Mouse (Mus musculus) heart, embryonic 16.5 days (tissue): ENCODE data around the gene Commd7. TPM values are rescaled to one million over a fixed set of nuclear protein-coding genes. Genes with fewer than 3 reads are reported as not detected.
A peak's percentile ranks its signal among the peaks of the same experiment; 100 is the strongest.

Experiments used
- ATAC-seq: fragments of 200-750 bp; cut with Nextera tagmentation; replicated peaks from 2 replicates; pipeline ENCODE4 v1.8.0; 2017; ENCODE audit warnings: moderate number of reproducible peaks; ENCODE audit not compliant: insufficient read depth, low FRiP score; ENCODE audit errors: extremely low read depth
- H3K27ac ChIP-seq: fragments of 300-500 bp; sonication (generic); 2 replicates; pipeline ENCODE4 v1.5.1; 2014; ENCODE audit warnings: mild to moderate bottlenecking, low read length, control low read depth, moderate library complexity
- H3K27me3 ChIP-seq: fragments of 300-500 bp; sonication (generic); 2 replicates; pipeline ENCODE4 v1.6.1; 2014; ENCODE audit warnings: low read length, mixed read lengths; ENCODE audit not compliant: control insufficient read depth, insufficient read depth
- H3K36me3 ChIP-seq: fragments of 300-500 bp; sonication (generic); 2 replicates; pipeline ENCODE4 v1.6.1; 2014; ENCODE audit not compliant: control insufficient read depth, insufficient read depth
- H3K4me1 ChIP-seq: fragments of 300-500 bp; sonication (generic); 2 replicates; pipeline ENCODE4 v1.6.1; 2014; ENCODE audit warnings: low read length, mixed read lengths; ENCODE audit not compliant: control insufficient read depth, insufficient read depth
- H3K4me2 ChIP-seq: fragments of 300-500 bp; sonication (generic); 2 replicates; pipeline ENCODE4 v1.6.1; 2014; ENCODE audit warnings: low read depth, mild to moderate bottlenecking, control low read depth, low read length
- H3K4me3 ChIP-seq: fragments of 300-500 bp; sonication (generic); 2 replicates; pipeline ENCODE4 v1.5.1; 2014; ENCODE audit warnings: mild to moderate bottlenecking, control low read depth, low read length
- H3K9ac ChIP-seq: fragments of 300-500 bp; sonication (generic); 2 replicates; pipeline ENCODE4 v1.6.1; 2014; ENCODE audit warnings: low read length, control low read depth
- H3K9me3 ChIP-seq: fragments of 300-500 bp; sonication (generic); replicated peaks from 2 replicates; pipeline ENCODE4 v1.6.1; 2016; ENCODE audit warnings: low read length; ENCODE audit not compliant: control insufficient read depth
- WGBS: fragments of 180-500 bp; shearing (Covaris S2); extraction: QIAGEN DNeasy Blood & Tissue Kit; methylation state at CpG from one replicate; pipeline ENCODE4 v1.1.7; 2014; 5-methylcytosine and 5-hydroxymethylcytosine counted together
- polyA plus RNA-seq: library from polyadenylated mRNA; unstranded; fragments of >200 nt; fragmentation: Nextera tagmentation; extraction: Ambion mirVana; gene quantifications from 2 replicates; pipeline ENCODE4 v1.2.1, GENCODE M21; 2015

Commd7 gene
- polyA plus RNA-seq, 1 experiment from 2014 or later: 57.3 TPM

- Histone ChIP-seq H3K4me1 (peaks cover 12% of the 10 kb centered on the region), H3K36me3 (peaks cover 2% of the 10 kb centered on the region), H3K9ac (peak overlapping the region; percentile 28; the same call in 1 of the 2 replicates), H3K4me3 (no peak overlapping the region), H3K9me3 (no peaks in the 10 kb centered on the region), H3K4me2 (peak overlapping the region; percentile 89), H3K27ac (no peak overlapping the region; the same call in 1 of the 2 replicates), H3K27me3 (no peaks in the 10 kb centered on the region)
- no peak for ATAC-seq
- WGBS: 35% methylated on average over 5 of the region's 5 CpGs
Observed at GRCm38 (mm10) chr2:153633259-153633658, 678 bp upstream of the Commd7 start.

GRCm38 (mm10) chr2:153632871-153633226, 268 bp upstream of the Commd7 start:
- Histone ChIP-seq H3K4me3 (peak overlapping the region; percentile 97), H3K4me2 (peak overlapping the region; percentile 89), H3K27ac (peak overlapping the region; percentile 96), H3K36me3 (peaks cover 6% of the 10 kb centered on the region), H3K9ac (peak overlapping the region; percentile 99), H3K9me3 (no peaks in the 10 kb centered on the region), H3K4me1 (peaks cover 12% of the 10 kb centered on the region), H3K27me3 (no peaks in the 10 kb centered on the region)
- WGBS: 10% methylated on average over 2 of the region's 2 CpGs
- no peak for ATAC-seq

GRCm38 (mm10) chr2:153630950-153631349, 1.6 kb downstream of the Commd7 start:
- no peak for ATAC-seq
- Histone ChIP-seq H3K4me3 (no peak overlapping the region), H3K4me1 (peaks cover 12% of the 10 kb centered on the region), H3K27me3 (no peaks in the 10 kb centered on the region), H3K27ac (no peak overlapping the region), H3K9me3 (no peaks in the 10 kb centered on the region), H3K9ac (no peak overlapping the region), H3K4me2 (no peak overlapping the region), H3K36me3 (peaks cover 20% of the 10 kb centered on the region)
- WGBS: 75% methylated on average over 3 of the region's 3 CpGs

- Histone ChIP-seq H3K4me2 (no peak overlapping the region), H3K4me3 (no peak overlapping the region), H3K27ac (no peak overlapping the region), H3K36me3 (peaks cover 78% of the 10 kb centered on the region), H3K9ac (no peak overlapping the region), H3K9me3 (no peaks in the 10 kb centered on the region), H3K4me1 (no peaks in the 10 kb centered on the region), H3K27me3 (no peaks in the 10 kb centered on the region)
- WGBS: 82% methylated on average over 10 of the region's 10 CpGs
- no peak for ATAC-seq
Observed at GRCm38 (mm10) chr2:153622449-153622848, 10.1 kb downstream of the Commd7 start.

GRCm38 (mm10) chr2:153618889-153619288, 13.7 kb downstream of the Commd7 start:
- Histone ChIP-seq H3K4me1 (no peaks in the 10 kb centered on the region), H3K9me3 (no peaks in the 10 kb centered on the region), H3K4me2 (no peak overlapping the region), H3K36me3 (peaks cover 61% of the 10 kb centered on the region), H3K4me3 (no peak overlapping the region), H3K27me3 (no peaks in the 10 kb centered on the region), H3K9ac (no peak overlapping the region), H3K27ac (no peak overlapping the region)
- 69% methylated on average over 10 of the region's 10 CpGs for WGBS
- no peak for ATAC-seq

- Histone ChIP-seq H3K9me3 (no peaks in the 10 kb centered on the region), H3K27me3 (no peaks in the 10 kb centered on the region), H3K4me2 (no peak overlapping the region), H3K27ac (no peak overlapping the region), H3K4me1 (no peaks in the 10 kb centered on the region), H3K4me3 (no peak overlapping the region), H3K36me3 (peaks cover 56% of the 10 kb centered on the region), H3K9ac (no peak overlapping the region)
- 81% methylated on average over 6 of the region's 6 CpGs for WGBS
- ATAC-seq: no peak
Observed at GRCm38 (mm10) chr2:153618439-153618838, 14.1 kb downstream of the Commd7 start.

GRCm38 (mm10) chr2:153616893-153617292, 15.7 kb downstream of the Commd7 start:
- Histone ChIP-seq H3K36me3 (peaks cover 46% of the 10 kb centered on the region), H3K4me1 (peaks cover 8% of the 10 kb centered on the region; the same call in 1 of the 2 replicates), H3K27me3 (no peaks in the 10 kb centered on the region), H3K4me3 (no peak overlapping the region), H3K9ac (no peak overlapping the region), H3K27ac (no peak overlapping the region), H3K4me2 (no peak overlapping the region), H3K9me3 (no peaks in the 10 kb centered on the region)
- WGBS: 86% methylated on average over 3 of the region's 3 CpGs
- no peak for ATAC-seq

- H3K4me2 ChIP-seq: no peak overlapping the region
- peak overlapping the region; percentile 12; the same call in 1 of the 2 replicates for H3K27ac ChIP-seq
- no peaks in the 10 kb centered on the region for H3K9me3 ChIP-seq
- no peak overlapping the region for H3K9ac ChIP-seq
- no peak overlapping the region for H3K4me3 ChIP-seq
- peaks cover 32% of the 10 kb centered on the region for H3K4me1 ChIP-seq
- H3K36me3 ChIP-seq: peaks cover 7% of the 10 kb centered on the region; the same call in 1 of the 2 replicates
- ATAC-seq: no peak
- 33% methylated on average over 3 of the region's 3 CpGs for WGBS
- no peaks in the 10 kb centered on the region for H3K27me3 ChIP-seq
Observed at GRCm38 (mm10) chr2:153612594-153613281, 19.8 kb downstream of the Commd7 start.

GRCm38 (mm10) chr2:153611743-153612142, 20.8 kb downstream of the Commd7 start:
- no peak overlapping the region for H3K27ac ChIP-seq
- H3K27me3 ChIP-seq: no peaks in the 10 kb centered on the region
- no peaks in the 10 kb centered on the region for H3K9me3 ChIP-seq
- 89% methylated on average over 1 of the region's 1 CpGs for WGBS
- H3K4me1 ChIP-seq: peaks cover 35% of the 10 kb centered on the region
- H3K36me3 ChIP-seq: peaks cover 3% of the 10 kb centered on the region; the same call in 1 of the 2 replicates
- ATAC-seq: no peak
- no peak overlapping the region for H3K4me3 ChIP-seq
- H3K4me2 ChIP-seq: no peak overlapping the region
- no peak overlapping the region for H3K9ac ChIP-seq
